Mouse (Mus musculus) cerebellum, adult 11-12 months (tissue): ENCODE results near the gene Scp2.

Experiments used
- DNase-seq: peaks from one replicate; pipeline ENCODE4 v3.0.0; 2022

The Scp2 gene

GRCm38 (mm10) chr4:108016321-108016720 is 128.5 kb downstream of the Scp2 start:
- peak; percentile 63 for DNase-seq

GRCm38 (mm10) chr4:108015067-108015765 is 129.6 kb downstream of the Scp2 start:
- DNase-seq, result no peak

- DNase-seq, result no peak
Observed at GRCm38 (mm10) chr4:108014466-108014865, 130.3 kb downstream of the Scp2 start.

- DNase-seq, result peak; percentile 34
Observed at GRCm38 (mm10) chr4:108008541-108008940, 136.3 kb downstream of the Scp2 start.

DNA sequence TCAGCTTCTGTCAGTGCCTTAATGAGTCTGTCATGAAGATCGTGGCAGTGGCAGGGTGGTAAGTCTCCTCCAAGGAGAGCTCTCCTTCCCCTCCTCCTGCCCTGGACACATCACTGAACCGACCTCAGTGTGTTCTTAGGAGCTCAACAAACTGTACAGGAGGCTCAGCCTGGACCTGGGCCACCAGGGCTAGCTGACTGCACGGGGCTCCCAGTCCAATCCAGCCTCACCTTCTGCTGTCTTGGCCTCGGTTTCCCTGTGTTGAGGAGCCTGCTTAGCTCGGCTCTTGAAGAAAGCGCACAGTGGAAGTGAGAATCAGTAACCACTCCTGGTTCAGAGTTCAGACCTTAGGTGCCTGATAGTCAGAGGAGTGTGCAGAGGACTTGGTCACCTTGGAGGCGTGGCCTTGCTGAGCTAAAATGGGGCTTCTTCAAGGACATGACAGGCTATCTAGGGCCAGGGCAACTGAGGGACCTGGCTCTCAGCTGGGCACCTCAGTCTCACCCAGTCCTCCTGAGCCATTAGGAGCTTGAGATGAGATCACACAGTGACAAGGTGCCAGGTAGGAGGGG is 137.2 kb downstream of the Scp2 start:
- DNase-seq, result no peak

GRCm38 (mm10) chr4:108005328-108005727 is 139.5 kb downstream of the Scp2 start:
- DNase-seq, result no peak

- no peak for DNase-seq
Observed at GRCm38 (mm10) chr4:107999380-107999779, 145.4 kb downstream of the Scp2 start.

GRCm38 (mm10) chr4:107998641-107999332 is 146.0 kb downstream of the Scp2 start:
- DNase-seq, result no peak

- DNase-seq, result no peak
Observed at GRCm38 (mm10) chr4:107996418-107996986, 148.3 kb downstream of the Scp2 start.

DNA sequence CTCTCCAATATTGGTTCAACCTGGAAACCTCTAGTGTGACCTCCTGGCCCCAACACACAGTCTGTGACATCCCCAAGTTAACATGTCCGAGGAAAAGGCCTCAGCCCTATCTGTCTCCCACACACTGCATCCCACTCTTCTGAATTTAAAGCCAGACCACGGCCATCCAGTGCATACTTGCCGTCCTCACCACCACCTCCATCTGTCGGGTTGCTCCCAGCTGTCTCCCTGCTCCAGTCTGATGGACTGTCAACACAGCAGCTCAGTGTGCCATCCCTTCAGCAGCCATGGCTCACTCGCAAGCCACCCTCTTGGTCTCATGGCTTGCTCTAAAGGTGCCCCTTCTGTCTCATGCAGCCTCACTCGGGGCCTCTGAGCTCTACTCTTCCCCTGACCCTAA is 149.1 kb downstream of the Scp2 start:
- DNase-seq, result no peak

- no peak for DNase-seq
Observed at GRCm38 (mm10) chr4:107995011-107995410, 149.8 kb downstream of the Scp2 start.
